Mouse (Mus musculus) cortical plate, adult 2 months (tissue): ENCODE results near the gene Bcl7a.

Experiments used
- CTCF ChIP-seq: fragments of 200-500 bp; IDR thresholded peaks from 2 replicates; pipeline ENCODE4 v1.5.1; 2011; ENCODE audit warnings: mild to moderate bottlenecking, control low read depth, low read length; ENCODE audit not compliant: insufficient read depth; ENCODE audit errors: extremely low read depth
- POLR2A ChIP-seq: fragments of 200-500 bp; IDR thresholded peaks from 2 replicates; pipeline ENCODE4 v1.6.1; 2011; ENCODE audit warnings: mild to moderate bottlenecking, low read length, control low read depth; ENCODE audit not compliant: insufficient read depth; ENCODE audit errors: extremely low read depth

- TF ChIP-seq POLR2A (no peak), CTCF (no peak)
These were observed 29.7 kb upstream of the Bcl7a start for GRCm38 (mm10) chr5:123313851-123314380.
